Comparison of ENCODE assay signal across 9 mouse cellular contexts in genomic region chr5:147185174-147185915, GRCm38 (mm10). TPM values are rescaled to one million over a fixed set of nuclear protein-coding genes. Genes with fewer than 3 reads are reported as not detected.
A peak's percentile ranks its signal among the peaks of the same experiment; 100 is the strongest.
DNase-seq lines count a peak whose midpoint lies in the region; ATAC-seq lines count a peak whose summit lies in the region.
"Had no signal": no experiment of that assay in that cellular context is flagged by ENCODE, and none has a peak within 500 bp of the region (broad histone marks: within the 10 kb centered on the region; RNA-seq: fewer than 3 reads in every experiment).

No protein-coding gene starts in this region.

- H3K9me3 ChIP-seq in heart, embryonic 15.5 days (replicated peaks) = 0 out of 2 replicates have a peak, but pooled peaks cover 3% of the 10 kb centered on the region
- H3K9me3 ChIP-seq in hindbrain, embryonic 14.5 days (ENCODE audit: control insufficient read depth, low read length) = peaks cover 9% of the 10 kb centered on the region
- H3K9me3 ChIP-seq in midbrain, embryonic 13.5 days = peaks cover 12% of the 10 kb centered on the region

- no peak overlapping the region for H3K9ac ChIP-seq in heart, embryonic 15.5 days
- H3K9ac ChIP-seq in hindbrain, embryonic 14.5 days = no peak overlapping the region
- H3K9ac ChIP-seq in midbrain, embryonic 13.5 days (replicated peaks) = no peak overlapping the region

- H3K27me3 ChIP-seq in heart, embryonic 15.5 days = peaks cover 81% of the 10 kb centered on the region
- H3K27me3 ChIP-seq in hindbrain, embryonic 14.5 days (ENCODE audit: control insufficient read depth, insufficient read depth, low read length) = peaks cover 74% of the 10 kb centered on the region
- H3K27me3 ChIP-seq in midbrain, embryonic 13.5 days = peaks cover 85% of the 10 kb centered on the region

- no peak for DNase-seq in heart, adult 8-10 months (ENCODE audit: low spot score)
- peak; percentile 20 for DNase-seq in embryo, embryonic 9.5 days (ENCODE audit: extremely low spot score)
- peak; percentile 27 for DNase-seq in hindbrain, embryonic 14.5 days (ENCODE audit: low spot score)
- DNase-seq in gastrocnemius, postnatal 10 days = no peak
- no peak for DNase-seq in ovary, postnatal 36 days (ENCODE audit: low spot score)
- DNase-seq in right cerebral cortex, postnatal 14 days = no peak

- H3K4me3 ChIP-seq in heart, embryonic 15.5 days = peak overlapping the region; percentile 31
- H3K4me3 ChIP-seq in hindbrain, embryonic 14.5 days (replicated peaks; ENCODE audit: low read length) = no peak overlapping the region
- H3K4me3 ChIP-seq in midbrain, embryonic 13.5 days (replicated peaks) = no peak overlapping the region

- no peak for ATAC-seq in heart, embryonic 15.5 days (replicated peaks; ENCODE audit: insufficient number of reproducible peaks, insufficient read depth, low FRiP score, low read depth)
- no peak for ATAC-seq in hindbrain, embryonic 14.5 days (ENCODE audit: low FRiP score)
- ATAC-seq in midbrain, embryonic 13.5 days = no peak

- H3K27ac ChIP-seq in heart, embryonic 15.5 days = no peak overlapping the region
- no peak overlapping the region for H3K27ac ChIP-seq in hindbrain, embryonic 14.5 days
- H3K27ac ChIP-seq in midbrain, embryonic 13.5 days = no peak overlapping the region

- peaks cover 29% of the 10 kb centered on the region for H3K4me1 ChIP-seq in heart, embryonic 15.5 days (replicated peaks)
- H3K4me1 ChIP-seq in hindbrain, embryonic 14.5 days (replicated peaks; ENCODE audit: control insufficient read depth, insufficient read depth, low read length) = peaks cover 9% of the 10 kb centered on the region; the same call in 1 of the 2 replicates
- H3K4me1 ChIP-seq in midbrain, embryonic 13.5 days (replicated peaks) = peaks cover 48% of the 10 kb centered on the region

- H3K36me3 ChIP-seq in heart, embryonic 15.5 days = no peaks in the 10 kb centered on the region
- H3K36me3 ChIP-seq in hindbrain, embryonic 14.5 days (replicated peaks; ENCODE audit: control insufficient read depth, insufficient read depth) = no peaks in the 10 kb centered on the region
- H3K36me3 ChIP-seq in midbrain, embryonic 13.5 days = no peaks in the 10 kb centered on the region

- peak overlapping the region; percentile 52 for H3K4me2 ChIP-seq in heart, embryonic 15.5 days
- H3K4me2 ChIP-seq in hindbrain, embryonic 14.5 days (replicated peaks) = peak overlapping the region; percentile 50; the same call in 1 of the 2 replicates
- H3K4me2 ChIP-seq in midbrain, embryonic 13.5 days (replicated peaks) = peak overlapping the region; percentile 70

- WGBS in heart, embryonic 15.5 days = 7% methylated on average over 19 of the region's 19 CpGs
- WGBS in hindbrain, embryonic 14.5 days = 20% methylated on average over 11 of the region's 19 CpGs
- 15% methylated on average over 11 of the region's 19 CpGs for WGBS in midbrain, embryonic 13.5 days

RNA-seq across cellular contexts. Expression of gene Gsx1, which starts 3.2 kb away (rescaled TPM):
- polyA plus RNA-seq in heart, embryonic 15.5 days (2015; fragmentation: Nextera tagmentation; extraction: Ambion mirVana) = not detected in 2 replicates
- total RNA-seq in heart, adult 8-10 months (2022) = not detected
- polyA plus RNA-seq in hindbrain, embryonic 14.5 days (2014; fragmentation: Nextera tagmentation; extraction: Ambion mirVana) = 4.7 and 5.0 TPM in 2 replicates
- polyA plus RNA-seq in midbrain, embryonic 13.5 days (2015; fragmentation: Nextera tagmentation; extraction: Ambion mirVana) = 10.7 and 16.2 TPM in 2 replicates
- not detected for total RNA-seq in gastrocnemius, postnatal 10 days (2021)
- total RNA-seq: ES-E14 had no signal

Comparison
In these comparisons a context has a peak if more than half of its experiments do, and no peak if none do; other contexts are left out.
1. DNase-seq: peak in embryo, embryonic 9.5 days (single experiment) and hindbrain, embryonic 14.5 days (single experiment); none in heart, adult 8-10 months (single experiment), gastrocnemius, postnatal 10 days (single experiment), ovary, postnatal 36 days (single experiment) and right cerebral cortex, postnatal 14 days (single experiment).
2. Peak in every context shown above with its lines, with median percentiles within 50 percentile points of each other: H3K4me2 ChIP-seq.